Mouse (Mus musculus): Measurements from ENCODE around the gene Nde1. TPM values are rescaled to one million over a fixed set of nuclear protein-coding genes. Genes with fewer than 3 reads are reported as not detected.

Gene Nde1
- polyA plus RNA-seq (2012; rRNA removed): 32.3 and 34.7 TPM in 2 replicates

- TF ChIP-seq CTCF (IDR thresholded peaks at IDR 0.05; ENCODE audit: borderline replicate concordance, insufficient read depth, low read depth, low read length) (no peak), POLR2A (IDR thresholded peaks at IDR 0.05; ENCODE audit: borderline replicate concordance, insufficient read depth, low read length) (0 out of 2 replicates have a peak, but pooled peaks have one; percentile 19)
- Histone ChIP-seq H3K27me3 (ENCODE audit: control insufficient read depth, insufficient read depth, low read length) (no peaks in the 10 kb centered on the region), H3K27ac (ENCODE audit: insufficient read depth, low read length) (no peak within 1 kb of the TSS; the same call in 1 of the 2 replicates), H3K4me3 (replicated peaks; ENCODE audit: insufficient read depth, low read depth, low read length) (peak within 1 kb of the TSS; percentile 64), H3K4me1 (ENCODE audit: control insufficient read depth, insufficient read depth, low read length) (no peaks in the 10 kb centered on the region; the same call in 1 of the 2 replicates)
- DNase-seq: peak; percentile 78 to 83
- WGBS: 1% methylated on average over 43 of the region's 43 CpGs
Observed at GRCm38 (mm10) chr16:14162988-14163416, at the start of gene Nde1, which contains the start of gene Marf1. TSS of gene Nde1 (plus strand) at chr16:14163275. TSS of gene Marf1 (minus strand) at chr16:14163351.

- no peak overlapping the region for H3K27ac ChIP-seq (ENCODE audit: insufficient read depth, low read length)
- 81% methylated on average over 2 of the region's 2 CpGs for WGBS
- no peak overlapping the region for H3K4me3 ChIP-seq (replicated peaks; ENCODE audit: insufficient read depth, low read depth, low read length)
- no peaks in the 10 kb centered on the region; the same call in 1 of the 2 replicates for H3K4me1 ChIP-seq (ENCODE audit: control insufficient read depth, insufficient read depth, low read length)
- TF ChIP-seq CTCF (IDR thresholded peaks at IDR 0.05; ENCODE audit: borderline replicate concordance, insufficient read depth, low read depth, low read length) (no peak), POLR2A (IDR thresholded peaks at IDR 0.05; ENCODE audit: borderline replicate concordance, insufficient read depth, low read length) (no peak)
- no peaks in the 10 kb centered on the region for H3K27me3 ChIP-seq (ENCODE audit: control insufficient read depth, insufficient read depth, low read length)
- no peak for DNase-seq
Observed at GRCm38 (mm10) chr16:14117299-14117698, 45.8 kb upstream of the Nde1 start.

- no peaks in the 10 kb centered on the region; the same call in 1 of the 2 replicates for H3K4me1 ChIP-seq (ENCODE audit: control insufficient read depth, insufficient read depth, low read length)
- DNase-seq: peak; percentile 74 to 91
- H3K27me3 ChIP-seq (ENCODE audit: control insufficient read depth, insufficient read depth, low read length): no peaks in the 10 kb centered on the region
- peak overlapping the region; percentile 43; the same call in 1 of the 2 replicates for H3K27ac ChIP-seq (ENCODE audit: insufficient read depth, low read length)
- TF ChIP-seq POLR2A (IDR thresholded peaks at IDR 0.05; ENCODE audit: borderline replicate concordance, insufficient read depth, low read length): no peak
- TF ChIP-seq CTCF (IDR thresholded peaks at IDR 0.05; ENCODE audit: borderline replicate concordance, insufficient read depth, low read depth, low read length): no peak
- WGBS: 26% methylated on average over 5 of the region's 5 CpGs
- no peak overlapping the region for H3K4me3 ChIP-seq (replicated peaks; ENCODE audit: insufficient read depth, low read depth, low read length)
Observed at GRCm38 (mm10) chr16:14120941-14121340, 42.1 kb upstream of the Nde1 start.

GRCm38 (mm10) chr16:14121563-14121962 lies 41.5 kb upstream of the Nde1 start:
- WGBS: over 99% methylated on average over 7 of the region's 7 CpGs
- DNase-seq: no peak
- no peaks in the 10 kb centered on the region; the same call in 1 of the 2 replicates for H3K4me1 ChIP-seq (ENCODE audit: control insufficient read depth, insufficient read depth, low read length)
- no peak for TF ChIP-seq CTCF (IDR thresholded peaks at IDR 0.05; ENCODE audit: borderline replicate concordance, insufficient read depth, low read depth, low read length)
- TF ChIP-seq POLR2A (IDR thresholded peaks at IDR 0.05; ENCODE audit: borderline replicate concordance, insufficient read depth, low read length): no peak
- no peak overlapping the region for H3K27ac ChIP-seq (ENCODE audit: insufficient read depth, low read length)
- no peak overlapping the region for H3K4me3 ChIP-seq (replicated peaks; ENCODE audit: insufficient read depth, low read depth, low read length)
- no peaks in the 10 kb centered on the region for H3K27me3 ChIP-seq (ENCODE audit: control insufficient read depth, insufficient read depth, low read length)

- H3K27ac ChIP-seq (ENCODE audit: insufficient read depth, low read length): no peak overlapping the region
- H3K4me3 ChIP-seq (replicated peaks; ENCODE audit: insufficient read depth, low read depth, low read length): no peak overlapping the region
Observed at GRCm38 (mm10) chr16:14122586-14122985, 40.5 kb upstream of the Nde1 start.

GRCm38 (mm10) chr16:14123901-14124300 lies 39.2 kb upstream of the Nde1 start:
- TF ChIP-seq POLR2A (IDR thresholded peaks at IDR 0.05; ENCODE audit: borderline replicate concordance, insufficient read depth, low read length): no peak
- TF ChIP-seq CTCF (IDR thresholded peaks at IDR 0.05; ENCODE audit: borderline replicate concordance, insufficient read depth, low read depth, low read length): no peak
- Histone ChIP-seq H3K27ac (ENCODE audit: insufficient read depth, low read length) (no peak overlapping the region), H3K4me1 (ENCODE audit: control insufficient read depth, insufficient read depth, low read length) (no peaks in the 10 kb centered on the region; the same call in 1 of the 2 replicates), H3K27me3 (ENCODE audit: control insufficient read depth, insufficient read depth, low read length) (no peaks in the 10 kb centered on the region), H3K4me3 (replicated peaks; ENCODE audit: insufficient read depth, low read depth, low read length) (no peak overlapping the region)
- 92% methylated on average over 2 of the region's 2 CpGs for WGBS
- DNase-seq: no peak

More at GRCm38 (mm10) chr16:14122586-14122985, 40.5 kb upstream of the Nde1 start:
- Histone ChIP-seq H3K27me3 (ENCODE audit: control insufficient read depth, insufficient read depth, low read length) (no peaks in the 10 kb centered on the region), H3K4me1 (ENCODE audit: control insufficient read depth, insufficient read depth, low read length) (no peaks in the 10 kb centered on the region; the same call in 1 of the 2 replicates)
- no peak for DNase-seq
- no peak for TF ChIP-seq POLR2A (IDR thresholded peaks at IDR 0.05; ENCODE audit: borderline replicate concordance, insufficient read depth, low read length)
- no peak for TF ChIP-seq CTCF (IDR thresholded peaks at IDR 0.05; ENCODE audit: borderline replicate concordance, insufficient read depth, low read depth, low read length)

- TF ChIP-seq CTCF (IDR thresholded peaks at IDR 0.05; ENCODE audit: borderline replicate concordance, insufficient read depth, low read depth, low read length) (no peak), POLR2A (IDR thresholded peaks at IDR 0.05; ENCODE audit: borderline replicate concordance, insufficient read depth, low read length) (no peak)
- Histone ChIP-seq H3K4me1 (ENCODE audit: control insufficient read depth, insufficient read depth, low read length) (no peaks in the 10 kb centered on the region; the same call in 1 of the 2 replicates), H3K27ac (ENCODE audit: insufficient read depth, low read length) (no peak overlapping the region), H3K4me3 (replicated peaks; ENCODE audit: insufficient read depth, low read depth, low read length) (no peak overlapping the region), H3K27me3 (ENCODE audit: control insufficient read depth, insufficient read depth, low read length) (no peaks in the 10 kb centered on the region)
- no peak for DNase-seq
- WGBS: 80% methylated on average over 7 of the region's 7 CpGs
Observed at GRCm38 (mm10) chr16:14124709-14125108, 38.4 kb upstream of the Nde1 start.

- TF ChIP-seq CTCF (IDR thresholded peaks at IDR 0.05; ENCODE audit: borderline replicate concordance, insufficient read depth, low read depth, low read length): no peak
- 97% methylated on average over 1 of the region's 1 CpGs for WGBS
- Histone ChIP-seq H3K27me3 (ENCODE audit: control insufficient read depth, insufficient read depth, low read length) (no peaks in the 10 kb centered on the region), H3K4me1 (ENCODE audit: control insufficient read depth, insufficient read depth, low read length) (no peaks in the 10 kb centered on the region; the same call in 1 of the 2 replicates), H3K27ac (ENCODE audit: insufficient read depth, low read length) (no peak overlapping the region), H3K4me3 (replicated peaks; ENCODE audit: insufficient read depth, low read depth, low read length) (no peak overlapping the region)
- DNase-seq: no peak
Observed at GRCm38 (mm10) chr16:14125253-14125652, 37.8 kb upstream of the Nde1 start.
